Mouse (Mus musculus): ENCODE measurements around the gene Plekhg1. TPM values are rescaled to one million over a fixed set of nuclear protein-coding genes. Genes with fewer than 3 reads are reported as not detected.

The Plekhg1 gene
- polyA plus RNA-seq, 1 experiment from 2014 or later: 19.7 TPM

- Histone ChIP-seq H3K36me3 (peaks cover 8% of the 10 kb centered on the region; the same call in 1 of the 2 replicates), H3K9ac (replicated peaks) (no peak overlapping the region), H3K4me1 (no peaks in the 10 kb centered on the region), H3K27ac (replicated peaks) (no peak overlapping the region), H3K4me3 (no peak overlapping the region), H3K27me3 (no peaks in the 10 kb centered on the region), H3K9me3 (no peaks in the 10 kb centered on the region), H3K4me2 (replicated peaks) (no peak overlapping the region)
- ATAC-seq (ENCODE audit: low FRiP score, low read depth): no peak
- WGBS: 85% methylated on average over 20 of the region's 20 CpGs
Observed at GRCm38 (mm10) chr10:3920368-3921152, 180.4 kb downstream of the Plekhg1 start.

GRCm38 (mm10) chr10:3928008-3928545, 187.9 kb downstream of the Plekhg1 start:
- H3K9me3 ChIP-seq: no peaks in the 10 kb centered on the region
- H3K4me2 ChIP-seq (replicated peaks): no peak overlapping the region
- ATAC-seq (ENCODE audit: low FRiP score, low read depth): no peak
- H3K4me3 ChIP-seq: no peak overlapping the region
- no peak overlapping the region for H3K9ac ChIP-seq (replicated peaks)
- no peaks in the 10 kb centered on the region for H3K36me3 ChIP-seq
- no peak overlapping the region for H3K27ac ChIP-seq (replicated peaks)
- WGBS: 84% methylated on average over 4 of the region's 4 CpGs
- H3K27me3 ChIP-seq: no peaks in the 10 kb centered on the region
- H3K4me1 ChIP-seq: no peaks in the 10 kb centered on the region

- no peak overlapping the region for H3K4me3 ChIP-seq
- no peaks in the 10 kb centered on the region for H3K4me1 ChIP-seq
- no peaks in the 10 kb centered on the region for H3K36me3 ChIP-seq
- no peak overlapping the region for H3K9ac ChIP-seq (replicated peaks)
- no peak overlapping the region for H3K27ac ChIP-seq (replicated peaks)
- ATAC-seq (ENCODE audit: low FRiP score, low read depth): no peak
- H3K4me2 ChIP-seq (replicated peaks): no peak overlapping the region
- H3K9me3 ChIP-seq: no peaks in the 10 kb centered on the region
- H3K27me3 ChIP-seq: no peaks in the 10 kb centered on the region
Observed at GRCm38 (mm10) chr10:3931831-3932230, 191.7 kb downstream of the Plekhg1 start.

GRCm38 (mm10) chr10:3933311-3933940, 193.3 kb downstream of the Plekhg1 start:
- 86% methylated on average over 12 of the region's 12 CpGs for WGBS
- no peak for ATAC-seq (ENCODE audit: low FRiP score, low read depth)
- Histone ChIP-seq H3K4me1 (no peaks in the 10 kb centered on the region), H3K27me3 (no peaks in the 10 kb centered on the region), H3K4me3 (no peak overlapping the region), H3K4me2 (replicated peaks) (no peak overlapping the region), H3K27ac (replicated peaks) (no peak overlapping the region), H3K9ac (replicated peaks) (no peak overlapping the region), H3K9me3 (no peaks in the 10 kb centered on the region), H3K36me3 (peaks cover 7% of the 10 kb centered on the region; the same call in 1 of the 2 replicates)

GRCm38 (mm10) chr10:3936864-3937263, 196.7 kb downstream of the Plekhg1 start:
- Histone ChIP-seq H3K27ac (replicated peaks) (no peak overlapping the region), H3K27me3 (no peaks in the 10 kb centered on the region), H3K9me3 (no peaks in the 10 kb centered on the region), H3K4me3 (no peak overlapping the region), H3K4me2 (replicated peaks) (no peak overlapping the region), H3K36me3 (peaks cover 23% of the 10 kb centered on the region), H3K4me1 (peaks cover 8% of the 10 kb centered on the region), H3K9ac (replicated peaks) (no peak overlapping the region)
- no peak for ATAC-seq (ENCODE audit: low FRiP score, low read depth)

- 92% methylated on average over 11 of the region's 11 CpGs for WGBS
- H3K27ac ChIP-seq (replicated peaks): no peak overlapping the region
- H3K4me3 ChIP-seq: no peak overlapping the region
- no peak for ATAC-seq (ENCODE audit: low FRiP score, low read depth)
- no peaks in the 10 kb centered on the region for H3K9me3 ChIP-seq
- H3K4me2 ChIP-seq (replicated peaks): no peak overlapping the region
- H3K9ac ChIP-seq (replicated peaks): no peak overlapping the region
- H3K4me1 ChIP-seq: peaks cover 8% of the 10 kb centered on the region
- H3K36me3 ChIP-seq: peaks cover 23% of the 10 kb centered on the region
- peaks cover 6% of the 10 kb centered on the region; the same call in 1 of the 2 replicates for H3K27me3 ChIP-seq
Observed at GRCm38 (mm10) chr10:3939895-3940595, 199.9 kb downstream of the Plekhg1 start.

- no peaks in the 10 kb centered on the region for H3K9me3 ChIP-seq
- H3K27ac ChIP-seq (replicated peaks): no peak overlapping the region
- no peak for ATAC-seq (ENCODE audit: low FRiP score, low read depth)
- H3K4me1 ChIP-seq: peaks cover 8% of the 10 kb centered on the region
- peaks cover 23% of the 10 kb centered on the region for H3K36me3 ChIP-seq
- no peak overlapping the region for H3K4me3 ChIP-seq
- 91% methylated on average over 6 of the region's 6 CpGs for WGBS
- no peak overlapping the region for H3K9ac ChIP-seq (replicated peaks)
- peaks cover 6% of the 10 kb centered on the region; the same call in 1 of the 2 replicates for H3K27me3 ChIP-seq
- no peak overlapping the region for H3K4me2 ChIP-seq (replicated peaks)
Observed at GRCm38 (mm10) chr10:3940596-3940975, 200.4 kb downstream of the Plekhg1 start.

- H3K27ac ChIP-seq (replicated peaks): 0 out of 2 replicates have a peak overlapping the region, but pooled peaks have one; percentile 39
- H3K4me3 ChIP-seq: no peak overlapping the region
- peak; percentile 28; the same call in 1 of the 2 replicates for ATAC-seq (ENCODE audit: low FRiP score, low read depth)
- H3K27me3 ChIP-seq: peaks cover 6% of the 10 kb centered on the region; the same call in 1 of the 2 replicates
- no peaks in the 10 kb centered on the region for H3K9me3 ChIP-seq
- H3K36me3 ChIP-seq: peaks cover 23% of the 10 kb centered on the region
- H3K9ac ChIP-seq (replicated peaks): 0 out of 2 replicates have a peak overlapping the region, but pooled peaks have one; percentile 2
- 26% methylated on average over 11 of the region's 11 CpGs for WGBS
- H3K4me1 ChIP-seq: peaks cover 8% of the 10 kb centered on the region
- no peak overlapping the region for H3K4me2 ChIP-seq (replicated peaks)
Observed at GRCm38 (mm10) chr10:3941054-3941757, 201.0 kb downstream of the Plekhg1 start.

- WGBS: 79% methylated on average over 6 of the region's 6 CpGs
- no peak for ATAC-seq (ENCODE audit: low FRiP score, low read depth)
- Histone ChIP-seq H3K4me1 (peaks cover 8% of the 10 kb centered on the region), H3K27ac (replicated peaks) (no peak overlapping the region), H3K9me3 (no peaks in the 10 kb centered on the region), H3K4me3 (no peak overlapping the region), H3K9ac (replicated peaks) (no peak overlapping the region), H3K4me2 (replicated peaks) (no peak overlapping the region), H3K27me3 (peaks cover 6% of the 10 kb centered on the region; the same call in 1 of the 2 replicates), H3K36me3 (peaks cover 25% of the 10 kb centered on the region)
Observed at GRCm38 (mm10) chr10:3942289-3942688, 202.1 kb downstream of the Plekhg1 start.

GRCm38 (mm10) chr10:3943492-3944395, 203.6 kb downstream of the Plekhg1 start:
- peaks cover 8% of the 10 kb centered on the region for H3K4me1 ChIP-seq
- ATAC-seq (ENCODE audit: low FRiP score, low read depth): peak; percentile 76
- no peak overlapping the region for H3K4me2 ChIP-seq (replicated peaks)
- no peak overlapping the region for H3K9ac ChIP-seq (replicated peaks)
- H3K36me3 ChIP-seq: peaks cover 25% of the 10 kb centered on the region
- no peak overlapping the region for H3K4me3 ChIP-seq
- WGBS: 33% methylated on average over 10 of the region's 10 CpGs
- peaks cover 6% of the 10 kb centered on the region; the same call in 1 of the 2 replicates for H3K27me3 ChIP-seq
- no peaks in the 10 kb centered on the region for H3K9me3 ChIP-seq
- H3K27ac ChIP-seq (replicated peaks): no peak overlapping the region
